Mouse (Mus musculus): ENCODE measurements around the gene Nucb2.

- TF ChIP-seq CTCF (conservative IDR thresholded peaks at IDR 0.05; ENCODE audit: low read length), result no peak
- no peak for TF ChIP-seq POU5F1 (IDR thresholded peaks at IDR 0.05; ENCODE audit: borderline replicate concordance, low read length)
Measured at GRCm38 (mm10) chr7:116504818-116505170, 625 bp downstream of the Nucb2 start.

Measured in E14TG2a.4 (cell line).